Mouse (Mus musculus) small intestine, adult 2 months (tissue): Measurements from ENCODE around the gene Dst. TPM values are rescaled to one million over a fixed set of nuclear protein-coding genes. Genes with fewer than 3 reads are reported as not detected.

Source experiments
- H3K27ac ChIP-seq: fragments of 200-500 bp; 2 replicates; pipeline ENCODE4 v1.5.1; 2012; ENCODE audit warnings: low read depth, low read length, control low read depth, inconsistent platforms; ENCODE audit not compliant: insufficient read depth
- H3K27me3 ChIP-seq: fragments of 200-500 bp; 2 replicates; pipeline ENCODE4 v1.6.1; 2012; ENCODE audit warnings: mild to moderate bottlenecking, moderate library complexity, low read length, inconsistent platforms; ENCODE audit not compliant: control insufficient read depth, insufficient read depth
- H3K36me3 ChIP-seq: fragments of 200-500 bp; 2 replicates; pipeline ENCODE4 v1.6.1; 2012; ENCODE audit warnings: mild to moderate bottlenecking, low read length, control low read depth, inconsistent platforms; ENCODE audit not compliant: control insufficient read depth, insufficient read depth
- H3K4me1 ChIP-seq: fragments of 200-500 bp; 2 replicates; pipeline ENCODE4 v1.6.1; 2012; ENCODE audit warnings: low read length, inconsistent platforms, mixed read lengths; ENCODE audit not compliant: control insufficient read depth, insufficient read depth, insufficient read length
- H3K4me3 ChIP-seq: fragments of 200-500 bp; 2 replicates; pipeline ENCODE4 v1.5.1; 2012; ENCODE audit warnings: low read depth, mild to moderate bottlenecking, control low read depth, inconsistent platforms, low read length, moderate library complexity
- CTCF ChIP-seq: fragments of 200-500 bp; IDR thresholded peaks from 2 replicates; pipeline ENCODE4 v1.5.1; 2012; ENCODE audit warnings: low read depth, mild to moderate bottlenecking, control low read depth, inconsistent platforms, low read length, moderate library complexity, mixed read lengths; ENCODE audit not compliant: insufficient replicate concordance, insufficient read length; ENCODE audit errors: extremely low read depth
- POLR2A ChIP-seq: fragments of 200-500 bp; IDR thresholded peaks from 2 replicates; pipeline ENCODE4 v1.6.1; 2012; ENCODE audit warnings: low read depth, mild to moderate bottlenecking, control low read depth, inconsistent platforms, low read length, moderate library complexity
- WGBS: fragments of 180-500 bp; shearing (Covaris S2); methylation state at CpG from one replicate; pipeline ENCODE4 v1.1.7; 2018; 5-methylcytosine and 5-hydroxymethylcytosine counted together
- polyA plus RNA-seq: library from polyadenylated mRNA; depleted of rRNA; stranded (reverse); fragments of >200 nt; gene quantifications from 2 replicates; pipeline ENCODE4 v1.2.3, GENCODE M21; 2012

Dst gene
- polyA plus RNA-seq, 1 experiment = 31.9 TPM

GRCm38 (mm10) chr1:34169086-34169485 lies 261.1 kb downstream of the Dst start:
- TF ChIP-seq CTCF (no peak), POLR2A (no peak)
- 95% methylated on average over 12 of the region's 12 CpGs for WGBS
- peaks cover 57% of the 10 kb centered on the region for H3K36me3 ChIP-seq
- no peak overlapping the region for H3K27ac ChIP-seq
- H3K27me3 ChIP-seq = no peaks in the 10 kb centered on the region
- H3K4me3 ChIP-seq = no peak overlapping the region
- no peaks in the 10 kb centered on the region for H3K4me1 ChIP-seq

- H3K27ac ChIP-seq = no peak overlapping the region
Observed at GRCm38 (mm10) chr1:34174517-34174916, 266.5 kb downstream of the Dst start.

GRCm38 (mm10) chr1:34174961-34175360 lies 266.9 kb downstream of the Dst start:
- 78% methylated on average over 8 of the region's 8 CpGs for WGBS
- no peak overlapping the region for H3K27ac ChIP-seq
- peaks cover 51% of the 10 kb centered on the region for H3K36me3 ChIP-seq
- no peaks in the 10 kb centered on the region for H3K27me3 ChIP-seq
- no peaks in the 10 kb centered on the region; the same call in 1 of the 2 replicates for H3K4me1 ChIP-seq
- TF ChIP-seq POLR2A = no peak
- no peak for TF ChIP-seq CTCF
- no peak overlapping the region for H3K4me3 ChIP-seq

More at GRCm38 (mm10) chr1:34174517-34174916, 266.5 kb downstream of the Dst start:
- H3K36me3 ChIP-seq = peaks cover 54% of the 10 kb centered on the region
- H3K4me3 ChIP-seq = no peak overlapping the region
- TF ChIP-seq CTCF = no peak
- TF ChIP-seq POLR2A = no peak
- 96% methylated on average over 15 of the region's 15 CpGs for WGBS
- no peaks in the 10 kb centered on the region; the same call in 1 of the 2 replicates for H3K4me1 ChIP-seq
- no peaks in the 10 kb centered on the region for H3K27me3 ChIP-seq

GRCm38 (mm10) chr1:34178022-34178727 lies 270.1 kb downstream of the Dst start:
- WGBS = 87% methylated on average over 41 of the region's 41 CpGs
- Histone ChIP-seq H3K27ac (no peak overlapping the region), H3K4me1 (no peaks in the 10 kb centered on the region; the same call in 1 of the 2 replicates), H3K4me3 (peak overlapping the region; percentile 42), H3K36me3 (peaks cover 41% of the 10 kb centered on the region), H3K27me3 (no peaks in the 10 kb centered on the region)
- TF ChIP-seq POLR2A = no peak
- no peak for TF ChIP-seq CTCF

- WGBS = 93% methylated on average over 19 of the region's 19 CpGs
Observed at GRCm38 (mm10) chr1:34179756-34180155, 271.7 kb downstream of the Dst start.

GRCm38 (mm10) chr1:34182406-34183249 lies 274.6 kb downstream of the Dst start:
- H3K27ac ChIP-seq = no peak overlapping the region
- no peak for TF ChIP-seq CTCF
- no peak for TF ChIP-seq POLR2A
- H3K4me3 ChIP-seq = no peak overlapping the region
- no peaks in the 10 kb centered on the region; the same call in 1 of the 2 replicates for H3K4me1 ChIP-seq
- H3K36me3 ChIP-seq = peaks cover 21% of the 10 kb centered on the region
- WGBS = 91% methylated on average over 24 of the region's 24 CpGs
- H3K27me3 ChIP-seq = no peaks in the 10 kb centered on the region

More at GRCm38 (mm10) chr1:34179756-34180155, 271.7 kb downstream of the Dst start:
- Histone ChIP-seq H3K27ac (no peak overlapping the region), H3K36me3 (peaks cover 31% of the 10 kb centered on the region), H3K4me1 (no peaks in the 10 kb centered on the region; the same call in 1 of the 2 replicates), H3K4me3 (no peak overlapping the region), H3K27me3 (no peaks in the 10 kb centered on the region)
- no peak for TF ChIP-seq CTCF
- TF ChIP-seq POLR2A = no peak
